Mouse (Mus musculus) layer of hippocampus, adult 18-20 months (tissue): Measurements from ENCODE around the gene Crp. TPM values are rescaled to one million over a fixed set of nuclear protein-coding genes. Genes with fewer than 3 reads are reported as not detected.

Source experiments
- DNase-seq, 2 experiments: peaks; one replicate each; pipeline ENCODE4 v3.0.0; 2022; ENCODE audit warnings: low spot score in 2 of 2
- long read RNA-seq: library from polyadenylated mRNA; stranded (forward); transcript quantifications from one replicate; pipeline ENCODE4 v2.0.0, GENCODE M21; 2021
- total RNA-seq, 2 experiments: library from RNA; stranded (reverse); gene quantifications; 2 replicates each; pipeline ENCODE4 v1.2.3; 2021

The Crp gene
- total RNA-seq = not detected
- long read RNA-seq = 0 reads

DNA sequence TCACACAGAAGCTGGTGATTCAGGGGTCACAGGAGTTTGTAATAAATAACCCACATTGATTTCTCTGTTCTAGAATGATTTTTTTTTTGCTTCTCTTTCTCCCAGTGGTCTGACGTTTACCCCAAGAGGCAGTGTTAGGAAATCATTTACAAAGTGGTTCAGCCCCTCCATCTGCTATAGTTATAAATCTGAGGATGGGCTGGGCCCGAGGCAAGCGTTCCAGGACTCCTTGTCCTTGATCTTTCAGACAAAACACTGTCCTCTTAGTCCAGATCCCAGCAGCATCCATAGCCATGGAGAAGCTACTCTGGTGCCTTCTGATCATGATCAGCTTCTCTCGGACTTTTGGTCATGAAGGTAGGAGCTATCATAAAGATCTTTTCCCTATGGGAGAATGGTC lies at the start of gene Crp:
Gene Crp (plus strand): TSS at position 212 of the 400 bp plus-strand sequence.
- DNase-seq = no peak

DNA sequence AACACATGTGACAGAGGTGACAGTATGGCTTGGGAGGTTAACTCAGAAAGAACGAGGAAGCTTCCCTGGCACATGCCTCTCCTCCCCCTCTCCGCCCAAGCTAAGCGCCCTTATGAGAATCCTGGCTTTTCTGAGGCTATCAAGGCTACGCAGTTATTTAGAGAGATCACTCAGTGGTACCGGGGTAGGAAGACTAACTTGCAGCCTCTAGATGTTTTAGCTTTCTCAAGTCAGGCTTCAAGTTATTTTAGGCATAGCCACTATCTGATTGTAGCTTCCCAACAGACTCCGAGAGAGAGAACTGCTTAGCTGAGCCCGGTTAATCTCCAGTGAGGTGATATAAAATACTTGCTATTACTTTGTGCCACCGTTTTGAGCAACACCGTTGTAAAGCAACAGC lies 48.5 kb upstream of the Crp start:
- no peak for DNase-seq

DNA sequence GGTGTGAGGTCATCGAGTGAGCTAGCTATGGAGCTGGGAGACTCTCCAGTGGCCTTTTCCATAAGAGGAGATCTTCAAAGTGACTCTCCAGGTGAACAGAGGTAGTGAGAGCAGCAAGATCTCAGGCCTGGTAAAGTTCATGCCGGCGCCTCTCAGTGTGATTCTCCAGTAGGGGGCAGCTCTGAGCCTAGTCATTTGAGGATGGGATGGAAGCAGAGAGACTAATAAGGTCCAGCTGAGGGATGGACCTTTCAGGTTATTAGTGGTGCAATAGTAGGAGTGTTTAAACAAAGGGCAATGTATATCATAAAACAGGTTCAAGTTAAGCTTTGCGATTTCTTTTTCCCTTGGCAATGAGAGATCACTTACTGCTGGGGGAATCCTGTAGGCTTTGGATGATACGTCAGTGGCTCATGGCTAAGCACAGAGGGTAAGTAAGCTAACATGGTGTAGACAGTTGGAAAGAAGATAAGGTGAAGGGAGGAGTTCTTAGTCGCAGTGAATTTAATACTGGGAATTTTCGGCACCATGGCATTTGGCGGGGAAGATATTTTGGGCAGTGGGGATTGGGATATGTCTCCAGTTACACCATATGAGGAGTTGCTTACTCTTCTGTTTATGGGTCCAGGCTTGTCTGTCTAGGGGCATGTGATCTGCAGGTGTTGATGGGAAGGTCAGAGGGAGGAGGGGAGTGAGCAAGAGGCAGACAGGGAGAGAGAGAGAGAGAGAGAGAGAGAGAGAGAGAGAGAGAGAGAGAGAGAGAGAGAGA lies 47.2 kb upstream of the Crp start:
- DNase-seq = peak in 1 of 2 experiments; percentile 13

DNA sequence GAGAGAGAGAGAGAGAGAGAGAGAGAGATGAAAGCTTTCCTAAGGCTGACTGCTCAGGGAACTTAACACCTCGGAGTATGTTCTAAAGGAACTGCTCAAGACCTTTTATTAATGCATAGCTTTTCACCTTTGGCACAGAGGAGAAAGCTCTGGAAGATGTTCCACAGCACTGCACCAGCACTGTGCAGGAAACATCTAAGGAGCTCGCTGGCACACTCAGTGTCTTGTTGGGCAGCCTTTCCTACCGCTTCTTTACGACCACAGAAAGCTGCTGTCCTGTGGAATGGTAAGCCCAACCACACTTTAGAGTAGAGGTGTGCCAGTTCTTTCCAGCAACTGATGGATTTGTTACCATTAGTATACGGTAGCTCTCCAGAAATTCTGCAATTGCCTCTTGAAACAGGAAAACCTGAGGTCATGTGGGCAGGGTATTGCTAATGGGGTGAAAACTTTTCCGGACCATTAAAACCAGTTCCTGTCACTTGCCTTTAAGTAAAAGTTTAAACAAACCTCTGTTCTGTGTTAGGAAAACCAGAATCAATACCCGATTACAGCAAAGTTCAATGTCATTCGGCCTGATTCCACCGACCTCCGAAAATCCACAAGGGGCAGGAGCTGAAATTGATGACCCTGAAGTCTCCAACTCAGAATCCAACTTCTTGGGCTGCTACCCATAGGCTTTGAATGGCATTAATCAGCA lies 46.4 kb upstream of the Crp start:
- DNase-seq = no peak

DNA sequence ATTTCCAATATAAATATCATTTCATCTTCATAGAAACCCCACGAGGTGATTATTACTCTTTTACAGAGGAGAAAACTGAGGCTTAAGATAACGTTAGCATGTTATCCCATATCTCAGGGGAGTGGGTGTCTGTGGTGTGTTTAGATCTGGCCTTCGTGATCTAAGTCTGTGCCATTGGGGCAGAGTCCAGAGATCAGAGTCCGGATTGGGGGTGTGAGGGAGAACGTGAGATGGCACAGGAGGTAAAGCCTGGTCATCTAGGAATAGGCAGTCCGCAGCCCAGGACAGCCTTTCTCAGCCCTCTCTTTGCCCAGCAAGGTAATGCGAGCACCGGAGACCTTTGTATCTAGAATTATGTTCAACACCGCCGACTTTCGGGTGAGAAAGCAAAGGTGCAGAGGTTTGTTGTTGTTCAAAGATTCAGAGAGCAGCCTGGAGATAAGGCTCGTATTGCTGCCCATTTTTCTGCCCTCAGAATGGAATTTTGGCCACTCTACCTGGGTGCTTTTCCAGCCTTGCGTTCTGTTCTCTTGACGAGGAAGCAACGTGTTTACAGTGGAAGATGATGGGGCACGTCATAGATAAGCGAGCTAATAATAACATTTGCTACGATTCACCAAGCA lies 45.7 kb upstream of the Crp start:
- no peak for DNase-seq

DNA sequence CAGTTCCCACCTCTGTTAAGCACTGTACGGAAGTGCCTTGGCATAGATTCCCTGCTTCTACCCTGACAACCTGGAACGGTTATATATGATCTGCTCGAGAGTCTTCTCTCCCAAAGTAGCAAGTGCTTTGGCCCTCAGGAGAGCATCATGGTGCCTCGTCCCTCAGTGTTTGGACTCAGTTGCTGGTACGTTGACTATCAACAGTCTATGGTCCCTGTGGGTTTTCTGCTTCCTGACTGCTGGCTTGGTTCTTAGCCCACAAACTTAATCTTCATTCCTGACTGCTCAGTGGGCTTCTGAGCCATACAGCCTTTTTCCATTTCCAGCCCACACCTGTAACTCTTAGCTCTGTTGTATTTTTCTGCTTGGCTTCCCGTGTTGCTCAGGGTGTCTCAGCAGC lies 44.0 kb upstream of the Crp start:
- DNase-seq = no peak

DNA sequence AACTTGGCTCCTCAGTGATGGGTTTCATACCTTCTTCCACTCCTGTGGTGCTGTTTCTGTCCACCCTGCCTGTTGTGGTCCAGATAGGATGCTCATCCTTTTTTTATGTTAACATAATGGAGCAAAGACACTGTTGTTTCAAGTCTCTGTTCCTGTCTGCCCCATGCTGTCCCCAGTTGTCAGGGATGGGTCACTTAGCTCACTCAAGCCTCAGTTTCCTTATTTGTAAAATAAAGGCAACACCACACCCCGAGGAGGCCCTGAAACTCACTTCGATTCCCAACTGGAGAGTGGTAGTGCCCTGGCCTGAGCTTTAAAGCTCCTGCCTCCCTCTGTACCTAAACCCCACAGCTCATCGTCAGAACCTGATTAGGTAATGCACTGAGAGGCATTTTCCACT lies 40.6 kb upstream of the Crp start:
- DNase-seq = no peak

DNA sequence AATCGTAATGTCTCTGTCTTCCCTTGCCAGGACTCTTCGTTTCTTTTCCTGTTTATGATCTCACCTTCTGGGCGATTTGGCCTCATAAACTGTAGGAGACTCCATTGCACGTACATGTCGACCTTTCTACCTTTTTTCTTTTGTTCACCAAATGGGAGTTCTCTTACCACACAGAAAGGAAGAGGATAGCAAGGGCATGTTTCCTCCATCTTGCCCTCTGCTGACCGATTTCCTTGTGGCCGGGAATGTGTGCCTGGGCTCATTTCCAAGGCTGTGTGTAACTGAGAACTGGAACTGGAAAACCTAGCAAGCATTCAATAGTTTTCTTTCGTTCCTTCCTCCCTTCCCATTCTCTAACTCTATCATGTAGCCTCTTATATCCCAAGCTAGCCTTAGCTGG lies 38.2 kb upstream of the Crp start:
- DNase-seq = no peak

DNA sequence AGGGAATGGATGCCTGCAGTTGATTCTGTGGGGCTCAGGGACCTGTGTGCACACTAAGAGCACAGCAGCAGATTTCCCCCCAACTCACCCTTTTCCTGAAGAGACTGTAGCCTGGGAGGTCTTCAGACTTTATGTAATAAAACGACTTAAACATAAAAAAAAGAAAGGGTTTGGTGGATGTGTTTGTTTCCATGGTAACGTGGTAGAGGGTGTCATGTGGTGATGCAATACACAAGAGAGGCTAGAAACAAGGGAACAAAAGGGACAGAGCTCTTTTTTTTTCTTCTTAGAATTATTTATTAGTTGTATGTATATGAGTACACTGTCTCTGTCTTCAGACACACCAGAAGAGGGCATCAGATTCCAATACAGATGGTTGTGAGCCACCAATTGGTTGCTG lies 32.4 kb upstream of the Crp start:
- no peak for DNase-seq

DNA sequence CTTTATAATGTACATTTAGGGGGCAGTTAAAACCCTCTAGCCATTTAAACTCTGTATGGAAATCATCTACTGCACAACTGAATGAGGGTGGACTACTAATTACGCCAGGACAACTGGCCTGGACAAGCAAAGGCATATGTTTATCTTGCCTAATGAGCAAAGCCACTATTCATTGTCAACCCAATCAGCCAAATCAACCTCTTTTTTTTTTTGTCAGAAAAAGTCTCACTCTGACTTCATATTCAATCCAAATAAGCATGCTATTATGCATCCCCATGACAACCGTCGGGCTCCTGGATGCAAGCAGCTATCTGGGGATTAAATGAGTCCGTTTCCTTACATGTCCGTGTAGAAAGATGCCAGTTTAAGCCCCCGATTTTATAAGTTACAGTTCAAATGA lies 30.3 kb upstream of the Crp start:
- peak; percentile 16 to 46 for DNase-seq

DNA sequence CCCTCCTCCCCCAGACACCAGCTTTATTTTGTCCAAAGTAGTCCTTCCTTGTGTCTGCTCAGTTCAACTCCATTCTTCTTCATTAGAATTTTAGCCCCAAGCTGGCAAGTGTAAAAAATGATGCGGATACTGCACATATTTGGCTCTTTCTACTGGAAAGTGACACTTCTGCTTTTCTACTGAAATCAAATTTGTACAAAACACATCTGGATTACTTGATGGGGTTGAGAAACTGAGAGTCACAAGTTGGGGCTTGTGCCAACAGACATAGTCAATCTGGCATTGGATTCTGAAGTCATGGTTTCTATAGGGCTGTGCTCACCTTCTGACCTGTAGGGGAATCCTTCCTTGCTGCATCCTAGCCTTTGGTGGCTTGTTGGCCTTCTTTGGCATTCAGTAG lies 27.1 kb upstream of the Crp start:
- no peak for DNase-seq

DNA sequence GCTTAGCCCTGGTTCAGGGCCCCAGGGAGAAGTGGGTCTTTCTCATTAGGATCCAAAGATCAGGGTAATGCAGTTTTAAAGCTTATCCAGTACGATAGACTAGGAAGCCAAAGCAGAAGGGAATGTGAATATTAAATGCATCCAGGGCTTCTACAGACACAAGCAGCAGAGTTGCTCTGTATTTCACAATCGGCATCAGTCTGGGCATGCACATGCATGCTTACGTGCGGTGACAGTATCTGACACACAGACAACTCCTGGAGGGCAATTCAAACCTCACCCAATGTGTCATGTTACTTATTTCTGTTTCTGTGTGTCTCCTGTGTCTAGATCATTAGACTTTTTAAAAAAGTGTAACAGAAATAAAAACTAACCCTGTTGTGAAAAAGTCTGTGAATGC lies 17.1 kb upstream of the Crp start:
- DNase-seq = no peak

DNA sequence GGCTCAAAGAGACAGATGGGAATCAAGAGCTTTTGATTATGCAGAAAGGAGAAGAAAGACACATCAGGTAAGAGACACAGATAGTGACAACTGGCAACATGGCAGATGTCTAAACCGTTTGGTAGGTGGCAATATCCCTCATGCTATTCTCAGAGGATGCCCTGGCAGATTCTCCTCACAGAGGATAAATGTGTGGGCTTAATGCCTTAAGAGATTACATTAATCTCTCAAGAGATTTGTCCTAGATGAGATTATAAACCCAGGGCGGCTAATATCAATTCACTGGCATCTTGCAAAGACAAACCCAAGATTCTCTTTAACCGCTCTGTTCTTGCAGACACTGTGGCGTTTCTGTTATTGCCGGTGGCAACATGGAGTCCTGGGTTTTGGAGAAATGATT lies 14.3 kb upstream of the Crp start:
- no peak for DNase-seq

DNA sequence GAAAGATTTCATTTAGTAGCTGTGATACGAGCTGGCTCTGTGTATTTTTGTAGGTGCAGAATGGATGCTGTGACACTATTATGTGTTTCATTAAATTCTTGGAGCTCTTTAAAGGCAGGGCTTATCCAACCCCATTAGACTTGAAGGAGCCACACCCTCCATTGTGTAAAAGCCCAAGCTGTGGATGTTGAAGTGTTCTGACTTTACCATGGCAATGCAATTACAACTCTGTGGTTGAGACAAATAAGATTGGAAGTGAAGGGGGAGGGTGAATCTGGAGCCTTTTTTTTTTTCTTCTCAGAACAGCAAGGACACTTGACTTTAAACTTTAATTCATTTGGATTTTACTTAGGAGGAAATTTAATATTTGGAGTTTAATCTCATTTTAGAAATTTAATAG lies 13.9 kb upstream of the Crp start:
- DNase-seq = no peak

DNA sequence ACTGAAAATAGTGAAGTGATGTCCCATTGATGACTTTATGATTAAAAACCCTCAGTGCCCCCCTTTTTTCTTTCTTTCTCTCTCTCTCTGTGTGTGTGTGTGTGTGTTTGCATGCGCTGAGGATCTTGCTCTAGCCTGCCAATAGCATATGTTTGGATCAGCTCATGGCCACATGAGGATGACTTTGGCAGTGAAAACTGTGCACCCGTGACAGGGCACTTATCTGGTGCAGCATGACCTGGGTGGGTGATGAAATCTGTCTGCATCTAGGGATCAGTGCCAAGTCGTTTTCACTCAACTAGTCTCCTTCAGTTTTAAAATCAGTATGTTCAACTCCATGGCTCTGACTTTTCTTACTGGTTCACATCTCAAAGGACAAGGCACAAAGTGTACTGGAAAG lies 12.7 kb upstream of the Crp start:
- no peak for DNase-seq

DNA sequence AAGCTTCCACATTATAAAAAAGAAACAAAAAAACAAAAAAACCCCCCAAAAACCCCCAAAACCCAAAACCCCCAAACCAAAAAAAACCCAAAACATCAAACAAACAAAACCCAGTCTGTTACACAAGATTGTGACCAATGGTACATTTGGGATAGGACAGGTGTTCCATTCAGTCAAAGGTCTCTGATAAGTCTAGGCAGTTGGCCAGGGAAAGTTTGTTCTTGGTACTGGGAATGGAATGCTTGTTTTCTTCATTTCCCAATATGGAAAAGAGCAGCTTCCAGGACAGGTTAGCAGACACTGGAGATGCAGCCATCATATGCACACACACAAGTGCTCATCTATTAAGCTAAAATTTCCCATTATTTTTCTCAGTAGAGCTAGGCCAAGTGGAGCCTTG lies 433 bp upstream of the Crp start:
- DNase-seq = no peak

DNA sequence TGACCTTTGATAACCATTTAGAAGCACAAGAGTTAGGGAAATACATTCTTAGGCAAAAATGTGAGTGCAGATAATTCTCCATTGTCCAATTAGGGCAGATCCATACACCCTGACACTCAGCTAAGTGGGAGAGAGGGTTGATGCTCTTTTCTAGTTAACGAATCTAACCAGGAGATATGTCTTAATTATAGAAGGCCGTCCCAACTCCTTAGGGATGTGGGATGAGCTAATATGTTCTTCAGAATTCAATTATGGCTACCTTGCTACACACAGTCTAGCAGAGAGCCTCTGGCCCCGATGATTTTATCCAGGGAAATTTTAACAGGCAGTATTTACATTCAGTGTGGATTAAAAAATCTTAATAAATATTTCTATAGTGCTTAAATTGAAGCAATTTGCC lies 3.0 kb downstream of the Crp start:
- no peak for DNase-seq

DNA sequence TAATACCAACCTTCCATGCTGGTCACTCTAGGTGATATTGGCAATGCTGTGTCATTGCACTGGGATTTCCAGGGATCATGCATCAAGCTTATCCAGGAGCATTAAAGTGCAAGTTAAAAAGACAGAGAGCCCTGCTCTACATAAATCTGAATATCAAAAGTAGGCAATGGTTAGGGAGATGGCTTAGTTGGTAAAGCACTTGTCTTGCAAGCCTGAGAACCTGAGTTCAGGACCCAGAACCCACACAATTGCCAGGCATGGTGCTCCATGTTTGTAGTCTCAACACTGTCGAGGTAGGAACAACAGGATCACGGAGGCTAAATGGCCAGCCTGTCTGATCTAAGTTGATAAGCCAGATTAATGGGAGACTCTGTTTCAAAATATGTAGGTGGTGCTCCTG lies 3.5 kb downstream of the Crp start:
- no peak for DNase-seq

DNA sequence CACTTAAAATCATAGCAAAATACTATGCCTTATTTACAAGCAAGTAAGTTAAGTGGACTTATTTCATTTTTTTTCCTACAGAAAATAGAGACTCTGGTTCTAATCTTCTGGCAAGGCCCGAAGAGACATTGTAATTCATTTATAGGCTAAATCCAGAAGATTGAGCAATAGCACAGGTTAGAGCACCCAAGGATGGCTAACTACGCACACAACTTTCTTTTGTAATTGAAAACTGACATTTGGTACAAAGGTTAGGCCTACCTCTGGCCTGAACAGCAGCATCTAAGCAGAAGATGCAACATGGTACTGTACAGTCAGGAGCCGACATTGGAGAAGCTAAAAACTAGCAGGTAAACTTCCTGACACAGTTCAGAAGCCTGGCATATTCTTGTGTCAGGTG lies 4.0 kb downstream of the Crp start:
- DNase-seq = no peak

DNA sequence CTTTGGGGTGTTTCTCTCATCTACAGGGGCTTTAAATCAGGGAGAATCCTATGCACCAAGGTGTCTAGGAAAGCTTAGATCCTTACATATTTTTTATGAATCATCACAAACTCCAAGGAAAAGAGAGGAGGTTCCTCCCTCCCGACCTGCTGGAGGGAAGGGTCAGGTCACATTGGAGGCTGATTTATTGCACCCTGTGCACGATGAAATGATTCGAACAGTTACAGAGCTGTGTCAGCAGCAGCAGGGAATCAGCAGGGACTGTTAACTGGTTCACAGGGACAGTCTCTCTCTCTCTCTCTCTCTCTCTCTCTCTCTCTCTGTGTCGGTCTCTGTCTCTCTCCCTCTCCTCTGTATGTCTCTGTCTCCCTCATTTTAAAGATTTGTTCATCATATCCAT lies 6.9 kb downstream of the Crp start:
- no peak for DNase-seq

DNA sequence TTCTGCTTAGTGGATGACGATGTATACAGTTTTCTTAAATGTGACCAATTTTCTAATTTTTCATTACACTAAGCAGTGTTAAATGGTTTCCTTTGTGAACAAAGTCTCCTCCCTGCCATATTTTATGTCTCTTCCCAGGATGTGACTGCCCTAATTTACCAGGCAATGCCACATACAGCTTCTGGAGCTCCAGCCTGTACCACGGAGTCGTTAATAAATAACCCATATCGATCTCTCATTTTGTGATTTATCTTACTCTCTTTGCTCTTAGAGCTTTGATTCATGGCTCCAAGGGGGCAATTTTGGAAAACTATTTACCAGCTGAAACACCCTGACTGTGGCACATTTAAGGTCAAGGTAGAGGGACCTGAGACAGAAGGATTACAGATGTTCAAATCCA lies 8.4 kb downstream of the Crp start:
- no peak for DNase-seq

DNA sequence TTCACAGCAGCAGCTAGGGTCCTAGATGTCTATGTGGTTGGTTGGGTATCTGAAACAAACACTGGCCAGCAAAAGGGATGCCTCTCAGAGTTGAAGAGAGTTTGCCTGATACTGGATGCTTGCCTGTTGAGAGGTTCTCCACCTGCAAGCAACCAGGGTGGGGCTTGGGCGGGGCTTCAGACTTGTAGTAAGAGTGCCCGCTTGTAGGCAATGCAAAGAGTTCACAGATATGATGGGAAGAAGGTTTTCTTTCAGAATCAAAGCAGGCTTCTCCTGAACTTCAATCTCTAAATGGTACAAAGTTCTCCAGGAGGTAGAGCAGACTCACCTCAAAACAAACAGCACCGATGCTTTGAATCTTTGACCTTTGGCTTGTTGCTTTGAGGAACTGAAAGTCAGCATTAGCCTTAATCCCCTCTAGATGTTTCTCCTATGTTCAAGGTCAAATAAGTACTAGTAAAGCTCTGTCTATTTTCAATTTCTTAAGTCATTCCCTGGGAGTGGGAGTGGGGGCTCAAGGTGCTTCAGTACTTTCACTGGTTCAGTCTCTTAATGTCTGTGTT lies 12.0 kb downstream of the Crp start:
- DNase-seq = no peak
